Mouse (Mus musculus) heart, embryonic 15.5 days (tissue): ENCODE measurements at regions not wholly inside any gene's neighbourhood (a gene's known extent, or its start where the extent isn't known, plus 50 kb on each side); places are given as distances from the start of the nearest gene placed in this dataset.
A peak's percentile ranks its signal among the peaks of the same experiment; 100 is the strongest.

Source experiments
- ATAC-seq: fragments of 200-750 bp; cut with Nextera tagmentation; replicated peaks from 2 replicates; pipeline ENCODE4 v1.8.0; 2017; ENCODE audit warnings: low read depth, moderate TSS enrichment; ENCODE audit not compliant: insufficient number of reproducible peaks, insufficient read depth, low FRiP score
- H3K27ac ChIP-seq: fragments of 300-500 bp; sonication (generic); 2 replicates; pipeline ENCODE4 v1.5.1; 2015; ENCODE audit warnings: mild to moderate bottlenecking, inconsistent platforms
- H3K27me3 ChIP-seq: fragments of 300-500 bp; sonication (generic); 2 replicates; pipeline ENCODE4 v1.6.1; 2015; ENCODE audit warnings: inconsistent platforms
- H3K36me3 ChIP-seq: fragments of 300-500 bp; sonication (generic); 2 replicates; pipeline ENCODE4 v1.6.1; 2015; ENCODE audit warnings: mild to moderate bottlenecking, inconsistent platforms
- H3K4me1 ChIP-seq: fragments of 300-500 bp; sonication (generic); replicated peaks from 2 replicates; pipeline ENCODE4 v1.6.1; 2015; ENCODE audit warnings: inconsistent platforms
- H3K4me2 ChIP-seq: fragments of 300-500 bp; sonication (generic); 2 replicates; pipeline ENCODE4 v1.6.1; 2015; ENCODE audit warnings: inconsistent platforms, mild to moderate bottlenecking, moderate library complexity
- H3K4me3 ChIP-seq: fragments of 300-500 bp; sonication (generic); 2 replicates; pipeline ENCODE4 v1.5.1; 2015; ENCODE audit warnings: mild to moderate bottlenecking, inconsistent platforms
- H3K9ac ChIP-seq: fragments of 300-500 bp; sonication (generic); 2 replicates; pipeline ENCODE4 v1.6.1; 2015; ENCODE audit warnings: mild to moderate bottlenecking, inconsistent platforms
- H3K9me3 ChIP-seq: fragments of 300-500 bp; sonication (generic); replicated peaks from 2 replicates; pipeline ENCODE4 v1.6.1; 2016; ENCODE audit warnings: inconsistent platforms
- WGBS: fragments of 180-500 bp; shearing (Covaris S2); methylation state at CpG from one replicate; pipeline ENCODE4 v1.1.7; 2015; ENCODE audit warnings: mixed read lengths; 5-methylcytosine and 5-hydroxymethylcytosine counted together

DNA sequence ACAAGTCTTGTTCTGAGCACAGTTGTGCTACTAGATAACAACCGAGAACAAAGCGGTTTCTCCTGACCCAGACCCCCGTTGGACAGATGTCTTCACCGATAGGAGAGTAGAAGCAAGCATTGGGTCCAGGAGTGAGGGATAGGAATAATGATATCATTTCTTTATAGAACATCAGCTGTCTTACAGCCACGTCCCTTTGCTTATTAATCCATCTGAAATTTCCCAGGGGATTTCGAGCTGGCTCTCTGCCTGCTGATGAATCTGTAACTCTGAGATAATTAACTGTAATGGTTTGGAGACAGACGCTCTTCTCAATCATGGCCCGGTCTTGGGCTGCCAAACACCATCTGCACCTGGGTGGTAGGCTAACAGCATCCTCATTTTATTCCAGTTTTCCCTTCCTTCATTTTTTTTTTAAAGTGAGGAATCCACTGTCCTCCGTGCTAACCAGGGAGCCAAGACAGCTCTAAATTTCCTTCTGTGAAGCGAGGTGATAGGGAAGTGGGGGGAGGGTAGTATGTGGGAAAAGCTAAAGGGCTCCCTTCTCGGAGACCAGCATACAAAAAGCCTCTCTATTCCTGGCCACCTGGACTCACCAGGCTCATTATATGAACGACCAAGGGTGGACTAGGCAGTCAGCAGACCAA, 75.0 kb upstream of the 1700025G04Rik start:
- no peak overlapping the region for H3K9ac ChIP-seq
- H3K36me3 ChIP-seq: no peaks in the 10 kb centered on the region
- WGBS: 46% methylated on average over 12 of the region's 12 CpGs

DNA sequence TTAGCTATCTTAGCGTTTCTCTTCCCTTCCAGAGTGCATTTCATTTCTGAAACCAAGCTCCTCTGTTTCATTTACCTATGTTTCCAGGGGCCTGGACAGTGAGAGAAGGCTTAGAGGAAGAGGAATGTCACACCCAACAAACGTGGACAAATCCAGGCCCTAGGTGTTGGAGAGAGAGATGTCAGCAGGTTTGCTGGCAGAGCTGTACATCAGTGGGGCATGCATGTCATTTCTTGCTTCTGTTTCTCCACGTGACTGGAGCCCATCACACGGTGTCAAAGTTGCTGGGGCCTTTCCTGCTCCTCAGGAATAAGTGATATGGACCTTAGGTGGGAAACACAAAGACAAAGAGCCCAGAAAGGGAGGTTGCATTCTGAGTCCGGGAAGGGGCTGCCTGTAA, 74.3 kb upstream of the 1700025G04Rik start:
- Histone ChIP-seq H3K9ac (no peak overlapping the region), H3K9me3 (no peaks in the 10 kb centered on the region), H3K4me3 (no peak overlapping the region), H3K36me3 (no peaks in the 10 kb centered on the region), H3K27ac (peak overlapping the region; percentile 48), H3K4me1 (peaks cover 30% of the 10 kb centered on the region), H3K4me2 (peak overlapping the region; percentile 23; the same call in 1 of the 2 replicates), H3K27me3 (no peaks in the 10 kb centered on the region)
- peak; percentile 39; the same call in 1 of the 2 replicates for ATAC-seq
- WGBS: 36% methylated on average over 5 of the region's 5 CpGs

More for the DNA sequence above, 75.0 kb upstream of the 1700025G04Rik start:
- Histone ChIP-seq H3K27me3 (no peaks in the 10 kb centered on the region), H3K4me3 (no peak overlapping the region), H3K9me3 (no peaks in the 10 kb centered on the region), H3K4me2 (no peak overlapping the region), H3K4me1 (peaks cover 30% of the 10 kb centered on the region), H3K27ac (no peak overlapping the region)
- ATAC-seq: no peak

DNA sequence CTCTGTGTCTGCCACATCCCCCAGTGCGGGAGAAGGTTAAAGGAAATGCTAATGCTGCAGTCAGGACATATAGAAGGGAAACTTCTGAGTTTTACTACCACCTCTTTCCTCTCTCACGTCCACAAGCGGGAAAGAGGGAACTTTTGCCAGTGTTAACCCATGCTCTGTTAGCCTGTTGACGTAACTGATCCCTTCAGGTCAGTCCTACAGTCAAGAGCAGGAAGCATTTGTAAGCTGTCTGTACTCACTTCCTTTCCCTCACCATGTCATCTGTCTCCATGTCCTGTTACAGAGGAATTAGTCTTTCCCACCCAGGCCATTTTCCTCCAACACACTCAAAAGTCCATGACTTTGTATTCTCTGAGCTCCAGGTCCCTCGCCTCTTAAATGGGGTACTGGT, 62.5 kb upstream of the 1700025G04Rik start:
- H3K4me3 ChIP-seq: no peak overlapping the region
- no peak overlapping the region for H3K27ac ChIP-seq
- H3K9ac ChIP-seq: no peak overlapping the region
- ATAC-seq: no peak
- H3K4me1 ChIP-seq: no peaks in the 10 kb centered on the region
- no peaks in the 10 kb centered on the region for H3K9me3 ChIP-seq
- no peaks in the 10 kb centered on the region for H3K27me3 ChIP-seq
- H3K36me3 ChIP-seq: no peaks in the 10 kb centered on the region
- no peak overlapping the region for H3K4me2 ChIP-seq
- 56% methylated on average over 5 of the region's 5 CpGs for WGBS

DNA sequence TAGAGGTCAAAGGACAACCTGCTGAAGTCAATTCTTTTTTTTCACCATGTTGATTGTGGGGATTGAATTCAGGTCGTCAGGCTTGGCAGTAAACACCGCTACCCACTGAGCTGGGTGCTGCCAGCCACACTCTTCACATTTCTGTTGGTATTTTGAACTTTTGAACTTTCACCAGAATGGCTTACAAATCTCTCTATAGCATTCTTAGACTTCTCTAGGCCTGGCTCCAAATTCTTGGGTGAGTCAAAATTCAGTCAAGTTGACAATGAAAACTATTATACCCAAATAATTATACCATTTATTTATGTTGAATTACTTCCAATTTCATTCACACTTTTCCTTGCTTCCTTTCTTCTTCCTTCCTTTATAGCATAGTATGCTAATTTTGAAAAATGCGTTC, 58.8 kb upstream of the 1700025G04Rik start:
- H3K9me3 ChIP-seq: no peaks in the 10 kb centered on the region
- no peaks in the 10 kb centered on the region for H3K4me1 ChIP-seq
- no peak overlapping the region for H3K4me2 ChIP-seq
- no peak for ATAC-seq
- no peak overlapping the region for H3K4me3 ChIP-seq
- no peak overlapping the region for H3K9ac ChIP-seq
- no peaks in the 10 kb centered on the region for H3K36me3 ChIP-seq
- no peaks in the 10 kb centered on the region for H3K27me3 ChIP-seq
- WGBS: 67% methylated on average over 3 of the region's 3 CpGs
- H3K27ac ChIP-seq: no peak overlapping the region

DNA sequence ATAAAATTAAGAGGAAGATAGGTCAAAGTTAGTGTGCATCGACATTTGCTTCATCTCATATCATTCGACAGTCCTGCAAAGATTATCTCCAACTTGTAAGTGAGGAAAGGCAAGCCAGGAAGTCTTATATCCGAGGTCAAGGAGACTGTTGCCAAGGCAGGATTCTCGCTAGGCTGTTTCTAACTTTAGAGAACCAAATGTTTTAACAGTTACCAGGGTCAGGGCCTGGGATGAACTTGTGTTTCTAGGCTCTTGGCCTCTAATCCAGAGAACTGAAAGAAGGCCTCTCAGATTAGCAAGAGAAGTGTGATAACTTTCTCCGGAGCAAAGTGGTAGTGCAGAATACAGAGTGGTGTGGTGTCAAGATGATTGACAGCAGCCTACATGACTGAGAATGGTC, 50.2 kb upstream of the 1700025G04Rik start:
- Histone ChIP-seq H3K4me3 (no peak overlapping the region), H3K36me3 (no peaks in the 10 kb centered on the region), H3K4me2 (no peak overlapping the region), H3K27ac (no peak overlapping the region), H3K9me3 (0 out of 2 replicates have a peak, but pooled peaks cover 3% of the 10 kb centered on the region), H3K9ac (no peak overlapping the region), H3K27me3 (no peaks in the 10 kb centered on the region), H3K4me1 (peaks cover 3% of the 10 kb centered on the region; the same call in 1 of the 2 replicates)
- WGBS: 22% methylated on average over 5 of the region's 5 CpGs
- ATAC-seq: no peak
